Mouse (Mus musculus) lung, postnatal 10 days (tissue): ENCODE results near the gene Mbtps1.

ENCODE experiments used
- DNase-seq: peaks from one replicate; pipeline ENCODE4 v3.0.0; 2021

Gene Mbtps1

GRCm38 (mm10) chr8:119557821-119558602, 523 bp downstream of the Mbtps1 start:
- DNase-seq: peak; percentile 82

DNA sequence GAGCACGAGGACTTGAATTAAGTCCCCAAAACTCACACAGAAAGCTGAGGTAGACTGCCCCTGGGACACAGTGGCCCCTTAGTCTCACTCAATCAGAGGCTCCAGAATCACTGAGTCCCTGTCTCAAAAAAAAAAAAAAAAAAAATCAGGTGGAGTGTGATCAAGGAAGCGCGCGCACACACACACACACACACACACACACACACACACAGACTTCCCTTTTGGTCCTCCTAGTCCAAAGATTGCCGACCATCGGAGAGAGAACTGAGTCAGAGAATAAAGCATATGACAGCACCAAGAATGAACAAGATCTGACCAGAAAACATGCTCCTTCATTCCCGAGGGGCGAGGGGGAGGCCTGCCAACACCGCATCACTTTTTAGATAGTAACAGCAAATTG, 1.4 kb downstream of the Mbtps1 start:
- DNase-seq: no peak

- no peak for DNase-seq
These were observed 2.7 kb downstream of the Mbtps1 start for GRCm38 (mm10) chr8:119555861-119556260.

DNA sequence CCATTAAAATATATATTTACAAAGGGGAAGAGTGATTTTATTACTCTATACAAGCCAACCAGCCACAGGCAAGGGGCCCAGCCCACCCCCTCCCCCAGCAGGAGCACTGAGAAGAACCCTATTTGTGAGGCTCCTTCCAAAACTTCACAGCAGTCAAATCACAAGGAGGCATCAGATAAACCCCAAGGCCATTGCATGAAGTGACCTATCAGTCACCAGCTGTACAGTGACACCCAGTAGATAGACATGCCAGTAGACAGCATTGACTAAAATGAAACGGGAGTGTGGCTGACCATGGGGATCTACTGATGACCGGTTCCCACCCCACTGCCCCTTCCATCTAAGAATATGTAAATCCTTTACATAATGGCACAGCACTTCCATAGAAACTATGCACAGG, 5.6 kb downstream of the Mbtps1 start:
- DNase-seq: no peak

DNA sequence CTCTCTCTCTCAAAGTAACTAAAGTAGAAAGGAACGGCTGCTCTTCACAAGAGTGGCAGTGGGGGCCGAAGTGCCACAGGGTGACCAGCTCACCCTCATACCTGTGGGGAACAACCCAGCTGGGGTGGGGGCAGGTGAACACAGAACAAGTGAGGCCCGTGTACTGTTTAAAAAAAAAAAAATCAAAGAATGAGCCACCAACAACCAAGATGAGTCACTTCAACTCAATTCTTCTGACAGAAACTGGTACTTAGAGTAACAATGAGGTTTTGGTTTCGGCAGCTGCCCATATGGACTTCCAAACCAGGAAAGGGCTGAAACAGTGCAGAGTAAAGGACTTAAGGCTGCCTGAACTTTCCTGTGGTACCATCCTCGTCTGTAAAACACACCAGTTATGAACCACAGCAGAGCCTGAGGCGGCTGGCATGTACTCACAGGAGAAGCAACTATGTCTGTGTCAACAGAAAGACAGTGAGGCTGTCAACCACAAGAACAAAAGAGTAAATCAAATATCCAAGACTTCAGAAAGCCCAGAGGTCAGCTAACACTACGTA, 9.9 kb downstream of the Mbtps1 start:
- no peak for DNase-seq

DNA sequence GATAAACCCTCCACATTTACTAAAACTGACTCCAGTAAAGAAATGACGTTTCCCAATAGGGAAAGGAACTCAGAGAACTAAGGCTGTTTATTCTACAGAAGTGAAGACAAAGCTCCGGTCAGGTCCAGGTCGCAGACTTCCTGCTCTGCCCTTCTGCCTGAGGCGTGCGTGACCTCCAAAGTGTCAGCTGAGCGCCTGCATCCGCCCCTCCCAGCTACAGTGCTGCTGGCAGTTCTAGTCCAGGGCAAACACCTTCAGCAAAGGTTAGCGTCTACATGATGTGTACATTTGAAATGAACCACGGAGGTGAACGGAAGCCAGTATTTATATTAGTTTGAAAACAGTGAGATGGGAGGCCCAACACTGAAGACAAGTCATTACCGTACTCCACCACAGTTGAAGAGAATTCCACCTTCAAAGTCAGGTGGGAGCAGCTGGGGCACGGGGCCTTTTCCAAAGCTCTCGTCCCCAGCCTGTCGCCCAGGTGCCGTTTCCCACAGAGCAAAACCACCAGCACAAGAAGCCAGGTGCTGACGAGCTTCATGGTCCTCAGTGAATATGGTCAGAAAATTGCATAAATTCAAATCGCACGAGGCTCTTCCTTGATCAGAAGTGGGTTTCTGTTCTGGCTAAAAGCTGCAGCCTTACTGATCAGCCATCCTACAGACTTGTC, 11.4 kb downstream of the Mbtps1 start:
- peak; percentile 54 for DNase-seq

- no peak for DNase-seq
These were observed 12.7 kb downstream of the Mbtps1 start for GRCm38 (mm10) chr8:119545791-119546190.

- DNase-seq: no peak
These were observed 13.4 kb downstream of the Mbtps1 start for GRCm38 (mm10) chr8:119545180-119545579.

DNA sequence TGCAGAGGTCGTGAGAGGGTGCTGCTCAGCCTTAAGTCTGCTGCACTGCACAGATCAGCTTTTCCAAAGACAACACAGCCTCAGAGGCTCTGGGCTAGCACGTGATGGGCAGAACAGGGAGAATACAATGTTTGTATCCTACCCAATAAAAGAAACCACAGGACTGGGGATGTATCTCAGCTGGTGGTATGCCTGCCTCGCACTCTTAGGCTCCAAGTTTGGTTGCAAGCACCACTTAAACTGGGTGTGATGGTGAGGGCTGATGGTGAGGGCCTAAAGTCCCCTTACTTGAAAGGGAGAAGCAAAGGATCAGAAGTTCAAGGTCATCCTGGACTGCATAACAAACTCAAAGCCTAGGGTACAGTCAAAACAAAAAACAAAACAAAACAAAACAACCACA, 13.9 kb downstream of the Mbtps1 start:
- DNase-seq: no peak

- no peak for DNase-seq
These were observed 26.6 kb downstream of the Mbtps1 start for GRCm38 (mm10) chr8:119531973-119532372.

GRCm38 (mm10) chr8:119531397-119531796, 27.1 kb downstream of the Mbtps1 start:
- DNase-seq: no peak

- no peak for DNase-seq
These were observed 27.6 kb downstream of the Mbtps1 start for GRCm38 (mm10) chr8:119530937-119531336.

DNA sequence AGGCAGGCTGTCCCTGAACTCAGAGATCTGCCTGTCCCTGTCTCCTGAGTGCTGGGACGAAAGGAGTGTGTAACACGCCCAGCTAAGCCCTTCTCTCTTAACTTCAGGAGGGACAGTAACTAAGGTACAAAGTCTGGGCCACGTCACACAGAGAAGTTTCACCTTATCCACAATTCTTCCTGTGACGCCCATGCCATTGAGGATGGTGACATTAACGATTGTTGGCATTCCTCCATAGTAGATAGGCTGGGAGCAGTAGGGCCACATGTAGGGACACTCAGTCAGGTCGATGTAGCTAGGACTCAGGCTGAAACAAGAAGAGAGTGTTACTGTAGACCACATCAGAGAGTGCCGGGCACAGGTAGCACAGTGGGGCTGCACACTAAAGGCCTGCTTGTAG, 29.8 kb downstream of the Mbtps1 start:
- DNase-seq: no peak

DNA sequence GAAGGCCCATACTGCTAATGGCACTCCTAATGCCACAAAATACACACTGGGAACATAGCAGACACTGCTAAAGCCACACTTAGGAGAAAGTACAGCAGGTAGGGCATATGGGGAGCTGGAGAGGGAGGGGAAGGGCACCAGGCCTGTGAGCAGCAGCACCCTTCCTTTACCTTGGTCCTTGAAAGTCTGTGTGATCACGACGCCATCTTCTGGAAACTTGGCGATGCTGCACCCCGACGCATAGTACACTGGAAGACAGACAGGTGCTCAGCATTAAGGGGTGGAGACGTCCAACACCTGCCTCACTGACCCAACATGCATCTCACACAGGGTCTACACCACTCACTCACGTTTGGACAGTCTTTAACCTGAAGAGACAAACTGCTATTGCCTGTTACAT, 38.4 kb downstream of the Mbtps1 start:
- no peak for DNase-seq

- no peak for DNase-seq
These were observed 41.9 kb downstream of the Mbtps1 start for GRCm38 (mm10) chr8:119516674-119517073.

DNA sequence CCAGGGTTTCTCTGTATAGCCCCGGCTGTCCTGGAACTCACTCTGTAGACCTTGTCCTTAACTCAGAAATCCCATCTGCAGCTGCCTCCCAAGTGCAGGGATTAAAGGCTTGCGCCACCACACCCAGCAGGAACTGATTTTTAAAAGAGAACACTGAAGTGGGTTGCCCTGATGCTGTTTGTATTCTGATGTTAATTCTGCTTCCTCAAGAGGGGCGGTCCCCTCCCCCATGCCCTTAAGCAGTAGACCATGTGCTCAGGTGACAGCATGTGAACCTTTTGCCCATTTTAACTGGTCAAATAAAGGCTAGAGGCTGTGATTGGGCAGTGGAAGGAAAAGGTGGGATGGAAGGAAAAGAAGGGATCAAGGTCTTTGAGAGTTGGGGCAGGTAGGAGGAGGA, 42.8 kb downstream of the Mbtps1 start:
- DNase-seq: no peak

- no peak for DNase-seq
These were observed 43.6 kb downstream of the Mbtps1 start for GRCm38 (mm10) chr8:119514940-119515339.

GRCm38 (mm10) chr8:119513405-119513804, 45.1 kb downstream of the Mbtps1 start:
- DNase-seq: no peak

DNA sequence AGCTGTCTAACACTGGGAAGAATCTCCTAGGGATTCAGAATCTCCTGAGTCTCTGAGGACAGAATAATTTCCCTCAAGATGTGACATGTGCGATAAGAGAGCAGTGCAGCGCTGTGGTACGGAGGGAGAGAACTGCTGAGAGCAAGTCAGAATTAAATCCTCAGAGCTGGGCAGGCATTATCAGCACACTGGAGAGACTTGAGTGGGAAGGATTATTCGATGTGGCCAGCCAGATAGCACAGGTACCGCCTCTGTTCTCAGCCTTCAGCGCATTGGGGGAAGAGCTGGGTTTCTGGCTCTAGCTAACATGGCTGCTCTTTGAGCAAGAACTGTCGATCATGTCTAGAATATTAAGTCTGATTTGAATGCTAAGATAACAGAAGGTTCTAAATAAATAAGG, 46.8 kb downstream of the Mbtps1 start:
- no peak for DNase-seq

- no peak for DNase-seq
These were observed 48.1 kb downstream of the Mbtps1 start for GRCm38 (mm10) chr8:119510471-119510870.

DNA sequence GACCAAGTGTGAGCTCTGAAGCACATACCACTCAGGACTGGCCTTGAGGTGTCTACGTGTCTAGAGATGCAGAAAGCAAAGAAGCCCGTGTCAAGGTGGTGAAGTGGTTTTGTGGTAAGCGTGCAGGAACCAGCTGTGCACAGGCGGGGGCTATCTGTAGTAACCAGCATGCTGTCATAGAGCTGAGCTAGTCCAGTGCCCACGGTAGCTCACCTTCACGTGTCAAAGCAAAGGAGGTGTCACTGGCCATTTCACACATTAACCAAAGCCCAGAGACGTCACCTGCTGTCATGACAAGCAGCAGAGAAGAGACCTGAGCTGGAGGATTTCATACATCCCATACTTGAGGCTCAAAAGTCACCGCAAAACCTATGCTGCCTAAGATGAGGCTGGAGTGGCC, 52.4 kb downstream of the Mbtps1 start:
- no peak for DNase-seq

DNA sequence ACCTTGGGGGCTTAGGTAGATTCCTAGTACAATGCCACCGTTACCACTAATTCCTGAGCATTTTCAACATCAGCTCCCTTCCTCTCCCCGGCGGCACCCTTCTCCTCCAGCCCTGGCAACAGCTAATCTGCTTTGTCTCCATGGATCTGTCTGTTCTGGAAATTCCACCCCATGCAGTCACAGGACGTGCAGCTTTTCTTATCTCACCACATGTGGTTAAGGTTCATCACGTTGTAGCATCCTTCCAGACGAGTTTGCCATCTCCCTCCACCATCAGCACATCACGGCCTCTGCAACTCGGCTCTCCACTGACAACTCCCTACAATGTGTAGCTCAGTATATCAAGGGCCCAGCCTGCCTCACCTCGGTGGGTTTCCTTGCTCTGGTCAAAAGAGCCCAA, 53.0 kb downstream of the Mbtps1 start:
- no peak for DNase-seq

- DNase-seq: no peak
These were observed 55.3 kb downstream of the Mbtps1 start for GRCm38 (mm10) chr8:119503191-119503767.

GRCm38 (mm10) chr8:119502111-119502510, 56.4 kb downstream of the Mbtps1 start:
- DNase-seq: no peak
